Mouse (Mus musculus) heart, postnatal 10 days (tissue): ENCODE measurements around the gene Nrp1. TPM values are rescaled to one million over a fixed set of nuclear protein-coding genes. Genes with fewer than 3 reads are reported as not detected.

Source experiments
- DNase-seq, 2 experiments: peaks; one replicate each; pipeline ENCODE4 v3.0.0; 2021
- intact Hi-C: fragments of 180-260 bp; cut with DNase I; formaldehyde crosslinking; loops from one replicate; pipeline ENCODE4 v1.15.1; 2025
- total RNA-seq, 2 experiments: library from RNA; stranded (reverse); gene quantifications; 2 replicates each; pipeline ENCODE4 v1.2.3; 2021

Gene Nrp1
- 100 to 1,000 TPM; 137 to 189 TPM for total RNA-seq

DNA sequence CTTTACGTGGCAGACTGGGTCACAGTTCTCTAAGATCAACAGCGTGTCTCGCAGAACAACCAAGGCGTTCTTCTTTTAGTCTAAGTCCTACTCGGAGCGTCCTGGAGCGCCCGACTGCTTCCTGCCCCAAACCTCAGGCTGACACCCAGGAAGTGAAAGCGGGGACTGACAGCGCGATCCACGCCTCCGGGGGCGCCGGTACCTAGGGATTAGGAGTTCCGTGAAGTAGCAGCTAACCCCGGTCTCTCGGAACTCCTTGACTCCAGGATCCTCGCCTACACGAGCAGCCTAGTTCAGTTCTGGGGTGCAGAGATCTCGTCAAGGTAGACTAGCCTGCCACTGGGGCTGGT is at the start of gene Nrp1:
TSS of gene Nrp1 (plus strand) at position 199 of the 350 bp plus-strand sequence.
- intact Hi-C loops = loop anchor here (2.0 to 5.0 kb wide), 5 partner anchors 246 to 1026 kb away; no protein-coding TSS in a partner anchor
- DNase-seq = peak; percentile 83 to 84

- intact Hi-C loops = no loop called here
- no peak for DNase-seq
Observed at GRCm38 (mm10) chr8:128320797-128321196, 37.6 kb upstream of the Nrp1 start.

DNA sequence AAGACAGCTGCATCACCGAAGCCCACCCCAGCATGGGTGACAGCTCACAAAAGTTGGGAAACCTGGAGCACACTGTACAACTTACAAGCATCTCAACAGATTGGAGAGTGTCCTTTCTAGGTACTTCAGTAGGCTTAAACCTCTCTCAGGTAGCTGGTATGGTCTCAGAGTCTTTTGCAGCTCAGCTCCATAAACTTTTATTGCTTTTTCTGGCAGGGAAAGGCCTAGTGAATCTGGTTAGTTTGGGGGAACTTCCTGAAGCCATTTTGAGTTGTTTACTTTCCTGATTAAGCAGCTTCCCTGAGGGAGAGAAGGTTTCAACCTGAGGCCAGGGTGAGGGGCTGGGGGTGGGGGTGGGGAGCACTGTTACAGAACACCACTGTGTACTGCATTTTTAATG is 31.1 kb upstream of the Nrp1 start:
- intact Hi-C loops = no loop called here
- no peak for DNase-seq

DNA sequence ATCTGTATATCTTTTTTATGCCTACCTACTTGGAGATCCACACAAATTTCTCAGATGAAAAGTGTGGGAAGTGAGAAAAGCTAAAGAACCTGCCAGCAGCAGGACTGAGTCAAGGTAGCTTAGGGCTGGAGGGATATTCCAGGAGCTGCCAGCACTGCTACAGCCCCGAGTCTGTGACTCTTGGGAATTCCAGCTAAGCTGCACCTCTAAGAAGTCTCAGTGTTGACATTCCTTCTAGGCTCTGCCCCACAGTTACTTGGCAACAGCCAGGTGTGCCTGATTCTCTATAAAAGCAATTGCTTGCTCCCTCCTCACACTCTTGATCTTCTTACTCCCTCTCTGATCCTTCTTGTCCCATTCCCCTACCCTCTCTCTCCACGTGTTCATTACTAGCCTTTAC is 30.5 kb upstream of the Nrp1 start:
- intact Hi-C loops = no loop called here
- no peak for DNase-seq

DNA sequence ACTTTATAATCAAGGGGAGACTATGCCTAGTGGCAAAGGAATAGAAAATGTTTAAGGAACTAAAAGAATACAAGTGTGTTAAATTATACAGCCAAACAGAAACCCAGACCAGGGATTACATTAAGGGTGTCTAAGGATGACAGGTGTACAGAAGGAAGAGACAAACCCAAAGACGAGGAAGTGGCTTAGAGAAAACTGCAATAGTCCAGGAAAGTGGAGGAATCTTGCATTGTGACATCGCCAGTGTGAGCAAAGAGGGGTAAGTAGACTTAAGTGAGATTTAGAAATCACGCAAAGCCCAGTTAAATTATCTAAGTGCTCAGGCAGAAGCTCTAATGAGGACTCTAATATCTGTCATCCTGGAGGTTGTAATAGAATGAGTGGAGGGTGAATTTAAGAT is 28.9 kb upstream of the Nrp1 start:
- intact Hi-C loops = no loop called here
- no peak for DNase-seq

- DNase-seq = no peak
- intact Hi-C loops = no loop called here
Observed at GRCm38 (mm10) chr8:128335976-128336375, 22.4 kb upstream of the Nrp1 start.

DNA sequence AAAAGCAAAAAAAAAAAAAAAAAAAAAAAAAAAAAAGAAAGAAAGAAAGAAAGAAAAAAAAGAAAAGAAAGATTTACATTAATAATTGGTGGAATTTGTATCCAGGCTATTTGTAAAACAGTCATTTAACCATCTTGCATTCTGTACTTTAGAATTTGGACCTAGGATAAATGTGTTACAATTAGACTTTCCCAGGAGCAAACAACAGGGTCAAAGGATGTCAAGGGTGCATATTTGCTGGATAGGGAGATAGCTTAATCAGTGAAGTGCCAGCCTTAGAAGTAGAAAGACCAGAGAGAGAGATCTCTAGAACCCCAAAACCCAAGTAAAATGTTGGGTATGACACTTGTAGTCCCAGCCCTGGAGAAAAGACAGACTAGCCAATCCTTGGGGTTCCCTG is 19.5 kb upstream of the Nrp1 start:
- DNase-seq = no peak
- intact Hi-C loops = no loop called here

- intact Hi-C loops = no loop called here
- DNase-seq = peak in 1 of 2 experiments; percentile 22
Observed at GRCm38 (mm10) chr8:128339521-128339920, 18.9 kb upstream of the Nrp1 start.

DNA sequence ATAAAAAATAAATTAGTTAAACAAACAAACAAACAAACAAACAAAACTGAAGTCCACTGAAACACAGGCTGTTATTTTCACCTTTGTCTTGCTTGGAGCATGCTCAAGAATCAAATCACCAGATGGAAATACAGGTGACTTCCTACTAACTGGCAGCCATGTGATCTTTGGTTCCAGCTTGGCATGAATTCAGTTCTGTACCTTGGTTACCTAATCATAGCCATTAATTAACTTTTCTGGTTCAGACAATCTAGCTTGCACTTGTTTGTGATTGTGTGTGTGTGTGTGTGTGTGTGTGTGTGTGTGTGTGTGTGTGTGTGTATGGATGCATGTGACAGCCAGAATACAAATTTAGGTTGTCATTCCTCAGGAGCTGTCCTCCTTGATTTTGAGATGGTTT is 8.0 kb upstream of the Nrp1 start:
- intact Hi-C loops = no loop called here
- no peak for DNase-seq

DNA sequence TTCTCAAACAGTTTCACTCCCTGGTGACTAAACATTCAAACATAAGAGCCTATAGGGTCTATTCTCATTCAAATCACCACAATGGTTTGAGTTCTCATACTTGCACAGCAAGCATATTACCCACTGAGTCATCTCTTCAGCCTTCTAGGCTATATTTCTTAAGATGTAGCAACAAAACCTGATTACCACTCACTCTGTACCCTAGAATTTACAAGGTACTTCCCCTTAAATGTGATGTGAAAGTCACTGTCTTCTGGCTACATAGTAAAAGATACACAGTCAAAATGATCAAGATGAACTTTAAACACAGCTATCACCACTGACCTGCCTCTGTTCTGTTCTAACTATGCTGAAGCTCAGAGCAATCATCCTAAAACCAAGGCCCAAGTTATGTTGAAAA is 7.2 kb upstream of the Nrp1 start:
- DNase-seq = no peak
- intact Hi-C loops = no loop called here

DNA sequence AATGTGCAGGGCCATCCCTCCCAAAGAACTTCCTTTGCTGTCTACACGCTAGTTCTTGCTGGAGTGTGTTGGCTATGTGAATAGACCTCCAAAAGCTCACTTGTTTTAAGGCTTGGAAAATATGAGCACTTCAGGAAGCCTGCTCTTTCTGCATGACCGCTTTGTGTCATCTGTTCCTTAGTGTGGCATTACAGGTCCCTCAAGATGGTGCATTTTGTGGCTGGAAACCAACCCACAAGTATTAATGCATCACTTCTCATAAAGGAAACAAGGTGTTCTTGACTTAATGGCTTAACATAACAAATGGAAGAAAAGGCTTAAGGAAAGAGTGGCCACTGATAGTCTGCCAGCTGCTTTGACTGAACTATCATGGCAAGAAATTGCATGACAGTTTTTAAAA is 5.6 kb upstream of the Nrp1 start:
- intact Hi-C loops = no loop called here
- no peak for DNase-seq

DNA sequence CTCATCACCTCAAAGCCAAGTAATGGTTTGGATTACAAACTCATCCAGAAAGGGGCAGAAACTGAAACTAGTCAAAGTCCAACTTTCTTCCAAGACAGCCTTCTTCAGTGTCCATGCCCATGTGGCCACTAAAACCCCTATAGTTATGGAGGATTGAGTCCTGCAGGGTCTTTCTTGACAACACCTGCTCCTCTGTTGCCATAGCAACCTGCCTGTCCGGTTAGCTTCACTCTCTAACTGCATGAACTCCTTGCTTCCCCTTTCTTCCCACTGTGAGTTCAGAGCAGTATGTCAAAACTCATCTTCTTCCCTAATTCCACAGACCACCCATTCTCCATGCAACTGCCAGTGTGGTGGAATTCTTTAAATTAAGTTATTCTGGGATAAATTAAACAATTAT is 4.4 kb upstream of the Nrp1 start:
- no peak for DNase-seq
- intact Hi-C loops = no loop called here

DNA sequence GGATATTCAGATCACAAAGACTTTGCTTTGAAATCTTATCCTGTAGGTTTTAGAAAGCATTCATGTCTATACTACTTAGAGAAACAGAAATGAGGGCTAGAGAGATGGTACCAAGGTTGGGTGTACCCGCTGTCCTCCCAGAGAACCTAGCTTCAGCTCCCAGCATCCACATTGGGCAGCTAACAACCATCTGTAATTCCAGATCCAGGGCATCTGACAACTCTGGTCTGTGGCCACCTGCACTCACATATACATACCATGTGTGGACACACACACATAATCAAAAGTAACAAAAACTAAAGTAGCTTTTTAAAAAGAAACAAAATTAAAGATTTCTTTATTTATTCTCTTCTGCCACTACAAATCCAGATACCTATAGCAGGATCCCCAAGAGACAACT is 3.3 kb upstream of the Nrp1 start:
- no peak for DNase-seq
- intact Hi-C loops = loop anchor here (5.0 kb wide), 3 partner anchors 328 to 1023 kb away; no protein-coding TSS in a partner anchor

DNA sequence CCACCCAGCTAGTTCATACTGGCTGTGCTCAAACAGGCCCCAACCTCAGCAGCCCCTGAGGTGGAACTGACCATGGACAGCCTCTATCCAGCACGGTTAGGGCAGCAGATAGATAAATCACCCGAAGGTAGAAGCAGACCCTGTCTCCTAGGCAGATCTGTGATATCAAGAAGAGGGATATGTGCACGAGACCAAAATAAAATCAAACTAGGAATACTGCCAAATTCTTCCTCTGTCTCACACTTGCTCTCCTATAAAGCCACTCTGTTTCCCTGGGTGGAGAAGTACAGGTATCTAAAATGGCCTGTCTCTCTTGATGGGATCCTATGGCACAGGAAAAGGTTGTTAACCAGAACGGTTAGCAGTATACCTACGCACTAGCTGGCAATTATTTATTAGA is 2.2 kb upstream of the Nrp1 start:
- DNase-seq = no peak

DNA sequence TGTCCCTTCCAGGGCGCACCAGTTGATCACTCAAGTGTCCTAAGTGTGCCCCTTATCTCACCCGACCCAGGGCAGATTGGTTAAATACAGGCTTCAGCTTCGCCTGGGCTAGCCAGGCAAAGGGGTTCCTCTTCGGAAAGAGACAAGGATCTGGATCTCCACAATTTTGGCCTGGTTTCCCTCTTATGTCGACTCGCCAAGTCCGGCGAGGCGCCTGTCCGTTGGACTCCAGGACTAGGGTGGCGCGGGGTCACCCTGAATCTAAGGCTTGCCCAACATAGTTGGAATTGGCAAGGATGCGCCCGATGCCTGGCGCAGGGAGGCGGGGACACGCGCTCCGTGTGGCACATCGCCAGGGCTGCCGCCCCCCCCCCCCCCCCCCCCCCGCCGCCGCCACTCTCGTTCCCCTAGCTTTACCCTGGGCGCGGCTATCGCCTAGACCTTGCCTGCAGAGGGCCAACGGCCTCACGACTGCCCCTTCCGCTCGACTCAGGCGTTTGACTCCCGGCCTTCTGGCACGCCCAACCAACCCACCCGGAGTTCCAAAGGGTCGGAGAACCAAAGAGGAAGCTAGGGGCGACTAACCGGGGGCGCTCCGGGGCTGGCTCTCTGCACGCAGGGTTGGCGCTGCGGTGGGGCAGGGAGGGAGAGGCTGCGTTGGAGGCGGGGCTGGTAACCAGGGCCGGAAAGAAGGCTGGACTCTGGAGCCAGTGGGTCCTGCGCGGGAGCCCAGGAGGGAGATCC is 1.4 kb upstream of the Nrp1 start:
- intact Hi-C loops = loop anchor here (2.0 to 5.0 kb wide), 6 partner anchors 90 to 1166 kb away; no protein-coding TSS in a partner anchor
- peak; percentile 94 to 95 for DNase-seq

More for the DNA sequence above, 2.2 kb upstream of the Nrp1 start:
- intact Hi-C loops = loop anchor here (2.0 to 5.0 kb wide), 6 partner anchors 89 to 1165 kb away; no protein-coding TSS in a partner anchor

- intact Hi-C loops = loop anchor here (2.0 to 5.0 kb wide), 8 partner anchors 91 to 1167 kb away; no protein-coding TSS in a partner anchor
- DNase-seq = peak; percentile 88 to 91
Observed at GRCm38 (mm10) chr8:128357540-128358405, 631 bp upstream of the Nrp1 start.

DNA sequence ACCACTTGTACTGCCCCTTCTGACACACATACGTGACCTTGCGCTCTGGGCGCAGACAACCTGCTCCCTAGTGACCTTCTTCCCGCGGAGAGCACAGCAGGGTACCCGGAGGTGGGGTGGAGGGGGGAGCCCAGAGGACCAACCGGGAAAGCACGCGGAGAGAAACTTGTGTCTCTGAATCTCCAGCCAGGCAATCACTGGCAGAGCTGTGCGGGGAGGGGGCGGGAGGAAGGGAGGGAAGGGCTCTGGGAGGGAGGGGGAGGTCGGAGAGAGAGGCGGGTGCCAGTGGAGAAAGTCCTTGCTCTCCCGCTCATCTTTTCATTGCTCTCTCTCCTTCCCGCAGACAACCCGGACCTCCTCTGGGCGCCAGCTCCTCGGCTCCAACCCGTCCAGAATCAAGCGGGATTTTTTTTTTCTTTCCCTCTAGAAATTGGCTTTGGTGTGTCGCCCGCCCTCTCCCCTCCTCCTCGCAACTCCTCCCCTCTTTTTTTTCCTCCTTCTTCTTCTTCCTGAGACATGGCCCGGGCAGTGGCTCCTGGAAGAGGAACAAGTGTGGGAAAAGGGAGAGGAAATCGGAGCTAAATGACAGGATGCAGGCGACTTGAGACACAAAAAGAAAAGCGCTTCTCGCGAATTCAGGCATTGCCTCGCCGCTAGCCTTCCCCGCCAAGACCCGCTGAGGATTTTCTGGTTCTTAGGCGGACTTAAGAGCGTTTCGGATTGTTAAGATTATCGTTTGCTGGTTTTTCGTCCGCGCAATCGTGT is 534 bp downstream of the Nrp1 start:
- peak; percentile 84 to 87 for DNase-seq
- intact Hi-C loops = loop anchor here (2.0 to 5.0 kb wide), 5 partner anchors 246 to 1027 kb away; no protein-coding TSS in a partner anchor

DNA sequence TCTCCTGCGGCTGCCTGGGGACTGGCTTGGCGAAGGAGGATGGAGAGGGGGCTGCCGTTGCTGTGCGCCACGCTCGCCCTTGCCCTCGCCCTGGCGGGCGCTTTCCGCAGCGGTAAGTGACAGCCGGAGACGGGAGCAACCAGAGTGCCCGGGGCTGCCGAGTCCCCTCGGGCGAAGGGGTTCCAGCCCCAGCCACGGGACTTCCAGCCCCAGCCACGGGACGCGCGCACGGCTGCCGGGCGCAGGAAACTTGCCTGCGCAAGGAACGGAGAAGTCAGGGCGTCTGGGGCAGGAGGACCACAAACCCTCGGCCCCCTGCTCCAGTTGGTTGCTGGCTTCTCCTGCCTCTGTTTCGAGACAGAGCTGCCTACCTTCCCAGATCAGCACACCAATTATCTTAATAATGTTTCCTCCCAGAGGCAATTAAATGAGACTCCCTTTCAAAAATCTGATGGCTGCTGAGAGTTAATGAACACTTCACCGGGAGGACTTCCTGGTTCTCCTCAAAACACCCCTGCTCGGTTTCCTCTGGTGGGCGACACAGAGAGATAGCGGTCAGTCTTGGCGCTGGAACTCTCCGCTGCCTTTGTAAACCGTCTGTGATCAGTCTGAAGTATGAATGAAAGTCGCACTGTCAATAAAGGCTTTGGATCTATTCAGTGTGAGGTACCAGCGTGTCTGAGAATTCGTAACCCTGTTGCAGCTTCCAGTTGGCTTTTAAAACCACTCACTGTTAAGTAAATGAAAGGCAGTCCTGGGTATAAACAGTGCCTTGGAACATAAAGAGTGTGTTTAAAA is 1.3 kb downstream of the Nrp1 start:
- DNase-seq = peak; percentile 61 to 68
- intact Hi-C loops = loop anchor here (2.0 to 5.0 kb wide), 7 partner anchors 78 to 1027 kb away; no protein-coding TSS in a partner anchor

- intact Hi-C loops = loop anchor here (5.0 kb wide), 2 partner anchors 76 to 399 kb away; no protein-coding TSS in a partner anchor
- DNase-seq = no peak
Observed at GRCm38 (mm10) chr8:128361343-128361870, 3.0 kb downstream of the Nrp1 start.
